Mouse (Mus musculus) ES-E14 (cell line): ENCODE data around the gene Oaz1.

ENCODE experiments used
- CHD2 ChIP-seq: IDR thresholded peaks from 2 replicates; pipeline ENCODE4 v1.6.1; 2014; ENCODE audit warnings: mild to moderate bottlenecking, low read depth, low read length, inconsistent platforms
- HCFC1 ChIP-seq: IDR thresholded peaks from 2 replicates; pipeline ENCODE4 v1.6.1; 2012; ENCODE audit warnings: low read length, inconsistent platforms, borderline replicate concordance; ENCODE audit not compliant: insufficient read depth
- MAFK ChIP-seq: IDR thresholded peaks from 2 replicates; pipeline ENCODE4 v1.6.1; 2014; ENCODE audit warnings: mild to moderate bottlenecking, low read depth, low read length, inconsistent platforms; ENCODE audit not compliant: insufficient read depth
- ZC3H11A ChIP-seq: IDR thresholded peaks from 2 replicates; pipeline ENCODE4 v1.6.1; 2012; ENCODE audit warnings: low read depth, mild to moderate bottlenecking, inconsistent platforms, low read length, borderline replicate concordance
- ZNF384 ChIP-seq: IDR thresholded peaks from 2 replicates; pipeline ENCODE4 v1.6.1; 2012; ENCODE audit warnings: low read depth, low read length, inconsistent platforms

- TF ChIP-seq CHD2 (no peak), HCFC1 (peak; percentile 70; the same call in 1 of the 2 replicates), ZNF384 (no peak), ZC3H11A (no peak), MAFK (no peak)
These were observed at the start of gene Oaz1 for GRCm38 (mm10) chr10:80826151-80827062.
